Mouse (Mus musculus) liver, adult 2 months (tissue): ENCODE data around the gene Mgea5.

Experiments used
- CTCF ChIP-seq: fragments of 200-500 bp; IDR thresholded peaks from 2 replicates; pipeline ENCODE4 v1.5.1; 2011; ENCODE audit warnings: low read depth, low read length, control low read depth
- POLR2A ChIP-seq: fragments of 200-500 bp; IDR thresholded peaks from 2 replicates; pipeline ENCODE4 v1.6.1; 2011; ENCODE audit warnings: low read length, control low read depth; ENCODE audit not compliant: insufficient read depth; ENCODE audit errors: extremely low read depth

DNA sequence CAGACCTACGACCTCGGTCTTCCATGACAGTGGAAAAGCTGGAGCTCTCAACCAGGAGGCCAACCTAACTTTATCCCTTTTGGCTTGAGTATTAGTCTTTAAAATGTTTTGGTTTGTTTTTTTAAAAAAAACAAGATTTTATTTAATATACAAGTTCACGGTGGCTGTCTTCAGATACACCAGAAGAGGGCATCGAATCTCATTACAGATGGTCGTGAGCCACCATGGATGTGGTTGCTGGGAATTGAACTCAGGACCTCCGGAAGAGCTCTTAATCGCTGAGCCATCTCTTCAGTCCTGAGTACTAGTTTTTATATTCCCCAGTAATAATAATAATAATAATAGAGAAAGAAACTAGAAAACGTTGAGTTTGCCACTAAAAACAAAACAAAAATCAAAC is 2.0 kb downstream of the Mgea5 start:
- TF ChIP-seq CTCF, result no peak
- no peak for TF ChIP-seq POLR2A
